Mouse (Mus musculus): ENCODE measurements around the gene Apobec2. TPM values are rescaled to one million over a fixed set of nuclear protein-coding genes. Genes with fewer than 3 reads are reported as not detected.

Apobec2 gene
- polyA plus RNA-seq, 1 experiment from 2014 or later: 9.9 TPM

DNA sequence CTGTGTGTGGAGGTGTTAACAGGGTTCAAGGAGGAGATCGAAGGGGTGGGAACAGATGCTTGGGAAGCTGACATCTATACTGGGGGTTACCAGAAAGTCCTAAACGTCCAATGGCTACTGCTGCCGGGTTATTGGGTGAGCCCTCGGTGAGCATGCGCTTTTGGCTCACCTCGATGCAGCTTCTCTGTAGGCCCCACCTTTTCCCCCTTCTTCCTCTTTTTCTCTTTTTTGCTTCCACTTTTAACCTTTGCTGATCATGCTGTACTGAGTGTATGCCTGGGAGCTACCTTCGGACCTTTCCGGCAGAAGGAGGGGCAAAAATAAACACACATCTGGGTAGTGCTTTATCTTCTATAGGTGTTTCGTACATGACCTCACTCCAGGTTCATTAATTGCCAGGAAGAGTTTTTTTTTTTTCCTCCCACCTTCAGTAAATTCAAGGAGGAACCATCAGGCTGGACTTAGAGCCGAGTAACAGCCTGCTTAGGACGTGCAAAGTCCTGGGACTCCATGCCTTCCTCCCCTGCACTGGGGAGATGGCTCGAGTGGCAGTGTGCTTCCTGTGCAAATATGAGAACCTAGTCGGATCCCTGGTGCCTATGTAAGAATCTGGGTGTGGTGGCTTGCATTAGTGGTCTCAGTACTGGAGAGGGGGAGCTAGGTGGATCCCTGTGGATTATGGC, 25.4 kb upstream of the Apobec2 start:
- no peak overlapping the region for H3K4me3 ChIP-seq (ENCODE audit: low read length)
- ATAC-seq (ENCODE audit: low read depth): no peak

DNA sequence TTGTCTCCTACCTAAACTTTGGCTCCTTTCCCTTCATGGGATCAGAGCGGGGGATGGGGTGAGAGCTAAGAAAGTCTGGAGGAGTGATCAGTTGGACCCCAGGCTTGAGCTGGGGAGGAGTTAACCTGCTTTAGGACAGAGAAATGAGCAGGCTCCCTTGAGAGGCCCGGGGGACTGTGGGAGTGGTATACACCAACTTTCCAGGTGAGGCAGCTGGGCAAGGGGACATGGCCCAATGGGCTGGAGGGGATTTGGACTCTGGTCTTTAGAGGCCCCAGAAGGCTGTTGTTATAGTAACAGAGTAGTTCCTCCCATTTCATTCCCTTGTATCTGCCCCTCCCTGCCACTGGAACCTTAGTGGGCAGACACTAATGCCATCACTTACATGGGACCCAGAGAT, 23.2 kb upstream of the Apobec2 start:
- Histone ChIP-seq H3K27ac (ENCODE audit: low read length) (no peak overlapping the region), H3K4me3 (ENCODE audit: low read length) (no peak overlapping the region), H3K27me3 (ENCODE audit: control insufficient read depth, insufficient read depth, low read depth, low read length) (no peaks in the 10 kb centered on the region), H3K36me3 (ENCODE audit: control insufficient read depth, insufficient read depth, low read length) (no peaks in the 10 kb centered on the region), H3K9ac (ENCODE audit: low read length) (no peak overlapping the region), H3K4me2 (ENCODE audit: low read depth, low read length) (no peak overlapping the region), H3K9me3 (ENCODE audit: control insufficient read depth, low read length) (no peaks in the 10 kb centered on the region), H3K4me1 (replicated peaks; ENCODE audit: control insufficient read depth, insufficient read depth, low read length) (no peaks in the 10 kb centered on the region)
- WGBS: 69% methylated on average over 2 of the region's 2 CpGs
- ATAC-seq (ENCODE audit: low read depth): no peak

More for the DNA sequence above, 25.4 kb upstream of the Apobec2 start:
- Histone ChIP-seq H3K4me2 (ENCODE audit: low read depth, low read length) (no peak overlapping the region), H3K27ac (ENCODE audit: low read length) (no peak overlapping the region), H3K9me3 (ENCODE audit: control insufficient read depth, low read length) (no peaks in the 10 kb centered on the region), H3K27me3 (ENCODE audit: control insufficient read depth, insufficient read depth, low read depth, low read length) (no peaks in the 10 kb centered on the region), H3K36me3 (ENCODE audit: control insufficient read depth, insufficient read depth, low read length) (no peaks in the 10 kb centered on the region), H3K9ac (ENCODE audit: low read length) (no peak overlapping the region), H3K4me1 (replicated peaks; ENCODE audit: control insufficient read depth, insufficient read depth, low read length) (no peaks in the 10 kb centered on the region)
- 57% methylated on average over 13 of the region's 13 CpGs for WGBS

GRCm38 (mm10) chr17:48454688-48455087, 22.0 kb upstream of the Apobec2 start, which contains the start of gene Unc5cl:
TSS of gene Unc5cl (plus strand) at chr17:48454901.
- Histone ChIP-seq H3K9me3 (ENCODE audit: control insufficient read depth, low read length) (no peaks in the 10 kb centered on the region), H3K4me1 (replicated peaks; ENCODE audit: control insufficient read depth, insufficient read depth, low read length) (no peaks in the 10 kb centered on the region), H3K36me3 (ENCODE audit: control insufficient read depth, insufficient read depth, low read length) (no peaks in the 10 kb centered on the region), H3K4me2 (ENCODE audit: low read depth, low read length) (peak within 1 kb of the TSS; percentile 20), H3K27ac (ENCODE audit: low read length) (no peak within 1 kb of the TSS), H3K27me3 (ENCODE audit: control insufficient read depth, insufficient read depth, low read depth, low read length) (no peaks in the 10 kb centered on the region), H3K4me3 (ENCODE audit: low read length) (peak within 1 kb of the TSS; percentile 5), H3K9ac (ENCODE audit: low read length) (no peak within 1 kb of the TSS)
- 46% methylated on average over 11 of the region's 11 CpGs for WGBS
- peak; percentile 64 for ATAC-seq (ENCODE audit: low read depth)

- Histone ChIP-seq H3K9ac (ENCODE audit: low read length) (no peak overlapping the region), H3K36me3 (ENCODE audit: control insufficient read depth, insufficient read depth, low read length) (no peaks in the 10 kb centered on the region), H3K4me1 (replicated peaks; ENCODE audit: control insufficient read depth, insufficient read depth, low read length) (no peaks in the 10 kb centered on the region), H3K4me2 (ENCODE audit: low read depth, low read length) (peak overlapping the region; percentile 20), H3K27ac (ENCODE audit: low read length) (no peak overlapping the region), H3K4me3 (ENCODE audit: low read length) (peak overlapping the region; percentile 5), H3K9me3 (ENCODE audit: control insufficient read depth, low read length) (no peaks in the 10 kb centered on the region), H3K27me3 (ENCODE audit: control insufficient read depth, insufficient read depth, low read depth, low read length) (no peaks in the 10 kb centered on the region)
- 41% methylated on average over 7 of the region's 7 CpGs for WGBS
- peak; percentile 35 for ATAC-seq (ENCODE audit: low read depth)
Observed at GRCm38 (mm10) chr17:48454190-48454589, 21.5 kb upstream of the Apobec2 start.

DNA sequence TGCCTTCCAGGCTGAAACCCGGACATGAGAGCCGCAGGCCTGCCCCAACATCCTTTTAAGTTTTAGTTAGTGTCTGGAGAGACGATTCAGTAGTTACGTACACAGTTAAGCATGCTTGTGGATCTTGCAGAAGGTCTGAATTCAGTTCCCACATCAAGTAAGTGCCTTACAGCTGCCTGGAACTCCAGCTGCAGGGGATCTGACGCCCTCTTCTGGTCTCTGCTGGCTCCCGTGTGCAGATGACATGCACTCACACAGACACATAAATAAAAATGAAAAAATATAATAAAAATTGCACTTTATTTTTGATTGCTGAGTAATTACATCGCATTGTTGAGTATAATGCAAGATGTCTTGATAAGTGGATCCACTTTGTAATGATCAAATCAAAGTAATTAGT, 20.8 kb upstream of the Apobec2 start:
- 69% methylated on average over 7 of the region's 7 CpGs for WGBS
- no peak overlapping the region for H3K4me3 ChIP-seq (ENCODE audit: low read length)
- ATAC-seq (ENCODE audit: low read depth): no peak

GRCm38 (mm10) chr17:48451753-48452444, 19.2 kb upstream of the Apobec2 start:
- Histone ChIP-seq H3K4me3 (ENCODE audit: low read length) (no peak overlapping the region), H3K9ac (ENCODE audit: low read length) (no peak overlapping the region), H3K9me3 (ENCODE audit: control insufficient read depth, low read length) (no peaks in the 10 kb centered on the region), H3K27ac (ENCODE audit: low read length) (no peak overlapping the region), H3K36me3 (ENCODE audit: control insufficient read depth, insufficient read depth, low read length) (no peaks in the 10 kb centered on the region), H3K4me2 (ENCODE audit: low read depth, low read length) (no peak overlapping the region), H3K27me3 (ENCODE audit: control insufficient read depth, insufficient read depth, low read depth, low read length) (no peaks in the 10 kb centered on the region), H3K4me1 (replicated peaks; ENCODE audit: control insufficient read depth, insufficient read depth, low read length) (no peaks in the 10 kb centered on the region)
- no peak for ATAC-seq (ENCODE audit: low read depth)
- 54% methylated on average over 9 of the region's 9 CpGs for WGBS

More for the DNA sequence above, 20.8 kb upstream of the Apobec2 start:
- Histone ChIP-seq H3K4me2 (ENCODE audit: low read depth, low read length) (no peak overlapping the region), H3K27me3 (ENCODE audit: control insufficient read depth, insufficient read depth, low read depth, low read length) (no peaks in the 10 kb centered on the region), H3K4me1 (replicated peaks; ENCODE audit: control insufficient read depth, insufficient read depth, low read length) (no peaks in the 10 kb centered on the region), H3K27ac (ENCODE audit: low read length) (no peak overlapping the region), H3K36me3 (ENCODE audit: control insufficient read depth, insufficient read depth, low read length) (no peaks in the 10 kb centered on the region), H3K9me3 (ENCODE audit: control insufficient read depth, low read length) (no peaks in the 10 kb centered on the region), H3K9ac (ENCODE audit: low read length) (no peak overlapping the region)

- Histone ChIP-seq H3K27ac (ENCODE audit: low read length) (no peak within 1 kb of the TSS), H3K4me1 (replicated peaks; ENCODE audit: control insufficient read depth, insufficient read depth, low read length) (no peaks in the 10 kb centered on the region), H3K9me3 (ENCODE audit: control insufficient read depth, low read length) (no peaks in the 10 kb centered on the region), H3K4me2 (ENCODE audit: low read depth, low read length) (no peak within 1 kb of the TSS), H3K27me3 (ENCODE audit: control insufficient read depth, insufficient read depth, low read depth, low read length) (no peaks in the 10 kb centered on the region), H3K9ac (ENCODE audit: low read length) (no peak within 1 kb of the TSS), H3K4me3 (ENCODE audit: low read length) (no peak within 1 kb of the TSS), H3K36me3 (ENCODE audit: control insufficient read depth, insufficient read depth, low read length) (no peaks in the 10 kb centered on the region)
- WGBS: 43% methylated on average over 7 of the region's 7 CpGs
- ATAC-seq (ENCODE audit: low read depth): no peak
Observed at GRCm38 (mm10) chr17:48451353-48451675, 18.6 kb upstream of the Apobec2 start, which contains the start of gene Tspo2. TSS of gene Tspo2 (minus strand) at chr17:48451522.

DNA sequence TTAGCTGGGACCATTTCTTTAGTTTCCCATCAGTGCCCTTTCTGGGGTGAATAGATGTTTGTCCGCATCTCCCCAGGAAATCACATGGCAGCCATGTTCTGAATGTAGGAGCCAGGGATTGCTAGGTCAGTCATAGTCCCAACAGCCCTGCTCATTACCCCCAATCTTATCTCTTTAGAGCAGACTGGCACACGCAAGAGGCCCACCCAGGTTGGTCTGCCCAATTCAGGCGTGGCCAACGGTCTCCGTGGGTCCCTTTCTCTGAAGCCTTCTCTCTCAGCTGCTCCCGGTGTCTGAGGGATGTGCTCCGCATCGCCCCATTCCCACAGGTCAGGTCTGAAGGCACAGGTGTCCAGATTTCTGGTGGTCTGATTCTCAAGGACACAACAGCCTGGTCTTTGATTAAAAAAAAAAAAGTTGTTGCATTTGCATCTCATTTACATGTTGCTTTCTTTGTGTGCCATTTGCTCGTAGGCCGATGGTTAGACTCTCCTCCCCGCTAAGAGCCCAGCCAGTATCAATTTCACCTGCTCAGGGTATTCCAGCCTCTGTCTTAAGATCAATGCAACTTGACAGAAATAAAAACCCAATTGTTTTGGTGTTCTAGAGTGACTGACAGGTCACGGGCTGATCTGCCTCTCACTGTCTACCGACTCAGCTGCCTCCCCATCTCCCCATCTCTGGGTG, 18.1 kb upstream of the Apobec2 start:
- ATAC-seq (ENCODE audit: low read depth): no peak
- Histone ChIP-seq H3K9ac (ENCODE audit: low read length) (no peak overlapping the region), H3K4me3 (ENCODE audit: low read length) (no peak overlapping the region), H3K27ac (ENCODE audit: low read length) (no peak overlapping the region), H3K9me3 (ENCODE audit: control insufficient read depth, low read length) (no peaks in the 10 kb centered on the region), H3K27me3 (ENCODE audit: control insufficient read depth, insufficient read depth, low read depth, low read length) (no peaks in the 10 kb centered on the region), H3K4me1 (replicated peaks; ENCODE audit: control insufficient read depth, insufficient read depth, low read length) (no peaks in the 10 kb centered on the region), H3K4me2 (ENCODE audit: low read depth, low read length) (no peak overlapping the region), H3K36me3 (ENCODE audit: control insufficient read depth, insufficient read depth, low read length) (no peaks in the 10 kb centered on the region)
- WGBS: 82% methylated on average over 13 of the region's 13 CpGs

DNA sequence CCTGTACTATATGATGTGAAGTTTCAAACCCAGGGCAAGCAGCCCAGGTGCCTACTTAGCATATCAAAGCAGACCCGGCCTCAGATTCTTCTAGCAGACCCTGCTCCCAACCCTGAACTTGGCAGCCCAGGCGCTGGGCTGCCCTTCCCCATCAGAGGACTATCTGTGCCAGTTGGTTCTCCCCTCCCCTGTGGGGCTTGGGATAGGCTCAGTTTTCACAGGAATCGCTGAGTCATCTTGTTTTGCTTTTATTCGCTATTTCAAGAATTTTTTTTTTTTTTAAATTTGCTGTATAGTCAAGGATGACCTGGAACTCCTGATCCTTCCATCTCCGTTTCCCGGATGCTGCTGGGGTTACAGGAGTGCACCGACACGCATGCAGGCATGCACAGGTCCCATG, 14.9 kb upstream of the Apobec2 start:
- Histone ChIP-seq H3K4me2 (ENCODE audit: low read depth, low read length) (no peak overlapping the region), H3K4me1 (replicated peaks; ENCODE audit: control insufficient read depth, insufficient read depth, low read length) (no peaks in the 10 kb centered on the region), H3K27ac (ENCODE audit: low read length) (no peak overlapping the region), H3K36me3 (ENCODE audit: control insufficient read depth, insufficient read depth, low read length) (no peaks in the 10 kb centered on the region), H3K4me3 (ENCODE audit: low read length) (no peak overlapping the region), H3K27me3 (ENCODE audit: control insufficient read depth, insufficient read depth, low read depth, low read length) (no peaks in the 10 kb centered on the region), H3K9ac (ENCODE audit: low read length) (no peak overlapping the region), H3K9me3 (ENCODE audit: control insufficient read depth, low read length) (no peaks in the 10 kb centered on the region)
- ATAC-seq (ENCODE audit: low read depth): no peak
- WGBS: 64% methylated on average over 8 of the region's 8 CpGs
